Mouse (Mus musculus) splenic B cell, adult 2 months (primary cell): ENCODE measurements around the gene Gm20388.

Experiments
- DNase-seq: peaks from one replicate; pipeline ENCODE4 v3.0.0-alpha.2; 2011; ENCODE audit warnings: low read depth, low spot score
- H3K27me3 ChIP-seq: 2 replicates; pipeline ENCODE4 v1.6.1; 2012; ENCODE audit warnings: mild to moderate bottlenecking, low read length, moderate library complexity, mixed read lengths; ENCODE audit not compliant: control insufficient read depth, poor library complexity, insufficient read depth, severe bottlenecking
- H3K36me3 ChIP-seq: 2 replicates; pipeline ENCODE4 v1.6.1; 2012; ENCODE audit warnings: mild to moderate bottlenecking, low read length, moderate library complexity, mixed read lengths; ENCODE audit not compliant: control insufficient read depth, poor library complexity, insufficient read depth, severe bottlenecking

Gm20388 gene

GRCm38 (mm10) chr8:122739102-122739725 is 2828.6 kb downstream of the Gm20388 start:
- Histone ChIP-seq H3K36me3 (no peaks in the 10 kb centered on the region), H3K27me3 (no peaks in the 10 kb centered on the region)
- DNase-seq: peak; percentile 90

DNA sequence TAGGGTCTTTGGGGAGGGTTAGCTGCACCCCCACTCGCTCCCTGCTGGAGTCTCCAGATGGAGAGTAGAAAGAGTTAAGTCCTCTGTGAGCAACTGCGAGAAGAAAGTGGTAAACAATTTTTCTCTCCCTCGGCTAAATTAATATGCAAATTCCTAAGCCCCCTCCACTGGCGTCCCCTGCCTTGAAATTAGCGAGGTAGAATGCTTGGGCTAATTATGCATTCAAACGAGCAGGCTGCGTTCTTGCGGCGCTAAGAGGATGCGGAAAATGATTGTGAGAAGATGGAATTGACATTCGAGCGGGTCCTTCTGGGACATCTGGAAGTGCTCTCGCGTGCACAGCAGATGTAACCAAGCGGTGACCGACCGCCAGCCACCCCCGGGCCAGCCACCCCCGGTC is 2831.8 kb downstream of the Gm20388 start:
- Histone ChIP-seq H3K27me3 (no peaks in the 10 kb centered on the region), H3K36me3 (no peaks in the 10 kb centered on the region)
- DNase-seq: no peak

DNA sequence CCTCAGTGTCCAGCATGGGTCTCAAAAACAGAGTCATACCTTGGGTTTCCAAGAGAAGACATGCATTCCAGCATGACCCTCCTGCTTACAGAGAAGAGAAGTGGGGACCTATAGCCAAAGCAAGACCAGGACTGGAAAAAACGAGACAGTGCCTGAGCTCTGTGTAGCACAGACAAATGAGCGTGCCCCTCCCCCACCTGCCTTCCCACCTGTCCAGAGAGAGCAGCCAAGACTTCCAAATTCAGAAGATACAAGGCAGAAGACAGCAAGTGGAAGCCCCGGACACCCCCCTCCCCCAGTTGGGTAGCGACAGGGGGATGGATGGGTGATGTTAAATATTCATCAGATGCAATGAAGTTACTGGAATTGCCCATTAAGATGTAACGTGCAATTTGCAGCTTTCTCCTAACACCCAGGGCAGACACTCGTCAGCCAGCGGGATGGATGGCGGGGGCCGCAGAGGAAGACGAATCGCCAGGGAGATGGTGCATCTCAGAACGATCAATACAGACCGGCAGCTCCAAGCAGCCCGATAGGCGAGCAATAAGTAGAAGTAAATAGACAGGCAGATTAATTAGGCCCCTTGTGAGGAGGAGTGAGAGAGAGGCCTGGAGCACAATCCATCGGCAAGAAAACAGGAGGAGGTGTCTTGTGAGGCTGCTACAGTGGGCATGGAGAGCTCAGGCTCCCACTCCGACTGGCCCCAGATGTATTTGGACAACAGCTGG is 2834.5 kb downstream of the Gm20388 start:
- Histone ChIP-seq H3K27me3 (no peaks in the 10 kb centered on the region), H3K36me3 (no peaks in the 10 kb centered on the region)
- DNase-seq: no peak

DNA sequence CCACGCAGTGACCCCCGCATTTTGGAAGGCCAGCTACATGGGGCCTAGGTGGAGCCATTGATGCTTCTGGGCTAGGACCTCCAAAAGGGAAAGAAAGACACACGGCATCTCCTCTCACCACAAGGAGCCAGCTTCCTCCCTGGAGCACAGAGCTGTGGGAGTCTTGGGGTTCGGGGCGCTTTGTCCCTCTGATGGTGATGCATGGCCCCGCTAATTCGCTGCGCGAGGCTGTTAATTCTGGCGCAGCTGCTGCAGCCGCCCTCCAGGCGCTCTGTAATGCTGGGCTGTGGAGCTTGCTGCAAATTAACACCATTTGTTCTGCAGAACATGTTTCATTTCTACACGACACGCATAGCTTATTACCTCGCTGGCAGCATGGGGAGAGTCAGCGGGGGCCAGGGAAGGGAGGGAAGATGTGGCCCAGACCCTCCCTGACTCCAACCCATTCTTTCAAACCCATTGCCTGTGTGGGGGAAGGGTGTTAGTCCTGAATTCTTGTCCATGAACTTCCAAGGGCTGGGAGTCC is 2835.2 kb downstream of the Gm20388 start:
- H3K27me3 ChIP-seq: no peaks in the 10 kb centered on the region
- no peak for DNase-seq
- no peaks in the 10 kb centered on the region for H3K36me3 ChIP-seq

GRCm38 (mm10) chr8:122746439-122746838 is 2835.8 kb downstream of the Gm20388 start:
- no peak for DNase-seq
- H3K36me3 ChIP-seq: no peaks in the 10 kb centered on the region
- H3K27me3 ChIP-seq: no peaks in the 10 kb centered on the region

- H3K27me3 ChIP-seq: no peaks in the 10 kb centered on the region
- no peak for DNase-seq
Observed at GRCm38 (mm10) chr8:122747825-122748224, 2837.2 kb downstream of the Gm20388 start.

DNA sequence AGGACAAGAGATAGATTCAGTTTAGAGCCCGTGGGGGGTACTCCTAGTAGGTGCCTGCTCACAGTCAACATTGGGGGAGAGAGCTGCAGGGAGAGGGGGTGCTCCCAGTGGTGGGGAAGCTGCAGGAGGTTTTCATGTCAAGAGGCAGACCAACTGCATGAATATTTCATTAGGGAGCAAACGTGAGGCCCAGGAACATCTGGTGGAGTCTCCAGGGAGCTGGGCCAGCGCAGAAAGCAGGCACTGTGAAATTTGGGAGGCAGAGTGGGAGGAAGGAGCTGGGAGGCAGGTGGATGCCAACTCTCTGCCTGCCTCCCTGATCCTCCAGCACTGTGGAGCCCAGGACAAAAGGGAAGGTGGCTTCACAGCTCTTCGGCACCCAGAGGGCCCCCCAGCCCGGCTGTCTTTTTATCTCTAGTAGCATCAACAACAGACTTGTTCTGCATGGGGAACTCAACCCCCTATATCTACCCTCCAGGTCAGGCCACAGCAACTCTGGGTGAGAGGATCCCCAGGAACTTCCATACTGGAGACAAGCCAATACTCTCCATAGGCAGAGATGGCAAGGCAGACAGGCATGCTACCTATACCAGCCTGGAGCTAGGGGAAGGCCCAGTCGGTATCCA is 2838.8 kb downstream of the Gm20388 start:
- no peak for DNase-seq
- Histone ChIP-seq H3K27me3 (no peaks in the 10 kb centered on the region), H3K36me3 (no peaks in the 10 kb centered on the region)

More at GRCm38 (mm10) chr8:122747825-122748224, 2837.2 kb downstream of the Gm20388 start:
- H3K36me3 ChIP-seq: no peaks in the 10 kb centered on the region

DNA sequence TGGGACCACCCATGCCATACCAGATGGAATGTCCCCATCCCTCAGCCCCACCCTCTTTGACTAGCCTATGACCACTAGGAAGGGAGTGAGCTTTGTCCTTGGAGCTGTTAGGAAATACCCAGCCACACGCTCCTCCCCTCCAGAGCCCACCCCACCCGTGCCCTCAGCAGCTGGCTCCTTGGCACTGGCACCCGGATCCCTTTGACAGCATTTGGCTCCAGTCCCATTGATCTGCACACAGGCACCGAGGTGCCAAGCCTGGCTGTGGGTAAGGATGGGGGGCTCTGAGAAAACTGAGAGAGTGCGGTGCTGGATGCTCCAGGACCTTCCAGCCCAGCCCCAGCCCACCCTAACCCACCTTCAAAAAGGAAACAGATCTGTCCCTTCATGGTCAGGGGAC is 2840.7 kb downstream of the Gm20388 start:
- H3K36me3 ChIP-seq: no peaks in the 10 kb centered on the region
- DNase-seq: no peak
- no peaks in the 10 kb centered on the region for H3K27me3 ChIP-seq

DNA sequence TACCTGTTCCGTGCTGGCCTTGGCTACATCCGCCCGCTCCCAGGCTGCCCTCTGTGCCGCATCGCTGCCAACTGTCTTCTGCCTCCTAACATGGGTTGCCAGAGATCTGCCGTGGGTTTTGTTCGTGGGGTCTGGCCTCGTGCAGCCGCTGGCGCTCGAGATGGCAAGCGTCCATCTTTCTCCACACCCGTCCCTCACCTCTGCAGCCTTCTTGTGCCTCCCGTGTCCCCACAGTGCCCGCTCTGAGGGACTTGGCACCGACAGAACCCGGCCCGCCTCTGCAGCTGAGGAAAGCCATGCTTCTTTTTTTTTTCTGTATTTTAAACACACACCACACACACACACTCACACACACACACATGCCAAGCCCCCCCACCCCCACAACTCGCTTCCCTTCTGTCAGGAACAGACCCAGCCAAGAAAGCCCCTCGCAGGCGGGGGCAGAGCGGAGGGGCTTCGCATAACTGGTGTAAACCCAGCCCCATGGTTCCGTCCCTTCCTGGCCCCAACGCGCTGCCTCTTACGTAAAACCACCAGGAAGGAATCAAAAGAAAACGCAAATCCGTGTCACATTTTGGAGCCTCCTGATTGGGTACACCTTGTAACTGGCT is 2841.6 kb downstream of the Gm20388 start:
- no peaks in the 10 kb centered on the region for H3K36me3 ChIP-seq
- no peak for DNase-seq
- H3K27me3 ChIP-seq: no peaks in the 10 kb centered on the region

DNA sequence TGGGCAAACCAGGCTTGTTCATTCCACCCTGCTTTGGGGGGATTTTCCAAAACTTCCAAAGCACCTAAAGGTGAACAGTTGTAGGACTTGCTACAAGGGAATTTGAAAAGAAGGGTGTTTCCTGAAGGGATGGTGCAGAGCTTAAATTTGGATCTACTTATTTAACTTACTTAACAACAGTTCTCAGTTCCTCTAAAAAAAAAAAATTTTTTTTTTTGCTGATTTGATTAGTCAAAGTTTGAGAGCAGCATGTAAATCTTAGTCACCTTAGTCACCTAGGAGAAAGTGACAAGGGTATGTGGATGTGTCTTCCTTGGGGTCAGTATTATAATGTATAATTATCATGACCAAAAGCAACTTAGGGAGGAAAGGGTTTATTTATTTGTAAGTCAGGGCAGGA is 2848.0 kb downstream of the Gm20388 start:
- no peaks in the 10 kb centered on the region for H3K36me3 ChIP-seq
- H3K27me3 ChIP-seq: no peaks in the 10 kb centered on the region
- DNase-seq: peak; percentile 29

DNA sequence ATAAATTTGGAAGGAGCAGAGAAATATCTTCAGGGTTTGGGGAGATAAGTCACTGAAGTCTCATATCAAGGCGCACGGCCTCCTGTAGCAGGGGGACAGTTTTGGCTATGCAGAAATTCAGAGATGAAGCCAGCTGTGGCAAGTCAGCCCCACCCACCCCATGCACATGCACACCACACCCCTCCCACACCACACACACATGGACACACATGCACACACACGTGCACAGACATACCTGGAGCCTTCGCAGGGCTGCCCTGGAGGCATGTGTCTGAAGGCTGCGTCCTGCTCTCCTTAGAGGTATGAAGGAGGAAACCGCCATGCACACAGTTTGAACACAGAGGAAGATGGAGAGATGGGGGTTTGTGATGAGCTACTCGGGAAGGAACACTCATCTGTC is 2849.5 kb downstream of the Gm20388 start:
- no peaks in the 10 kb centered on the region for H3K27me3 ChIP-seq
- peak; percentile 35 for DNase-seq

DNA sequence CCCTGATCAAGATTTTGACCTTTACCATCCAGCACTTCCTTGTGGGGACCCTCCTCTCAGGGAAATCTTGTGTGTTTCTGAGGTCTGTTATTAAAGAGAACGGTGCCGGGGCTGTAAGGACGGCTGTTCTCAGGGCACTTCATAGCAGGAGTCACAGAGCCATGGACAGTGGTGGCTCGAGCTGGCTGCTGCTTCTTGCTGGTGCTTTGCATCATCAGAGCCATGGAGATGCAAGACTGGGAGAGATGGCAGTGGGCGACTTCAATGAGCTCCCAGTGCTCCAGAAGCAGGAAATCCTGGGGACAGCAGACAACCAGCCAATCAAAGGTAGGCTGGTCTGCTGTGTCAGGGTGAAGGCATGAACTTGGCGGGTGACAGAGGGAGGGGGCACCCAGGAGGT is 2850.5 kb downstream of the Gm20388 start:
- DNase-seq: no peak
- Histone ChIP-seq H3K36me3 (no peaks in the 10 kb centered on the region), H3K27me3 (no peaks in the 10 kb centered on the region)

More for the DNA sequence above, 2849.5 kb downstream of the Gm20388 start:
- no peaks in the 10 kb centered on the region for H3K36me3 ChIP-seq

DNA sequence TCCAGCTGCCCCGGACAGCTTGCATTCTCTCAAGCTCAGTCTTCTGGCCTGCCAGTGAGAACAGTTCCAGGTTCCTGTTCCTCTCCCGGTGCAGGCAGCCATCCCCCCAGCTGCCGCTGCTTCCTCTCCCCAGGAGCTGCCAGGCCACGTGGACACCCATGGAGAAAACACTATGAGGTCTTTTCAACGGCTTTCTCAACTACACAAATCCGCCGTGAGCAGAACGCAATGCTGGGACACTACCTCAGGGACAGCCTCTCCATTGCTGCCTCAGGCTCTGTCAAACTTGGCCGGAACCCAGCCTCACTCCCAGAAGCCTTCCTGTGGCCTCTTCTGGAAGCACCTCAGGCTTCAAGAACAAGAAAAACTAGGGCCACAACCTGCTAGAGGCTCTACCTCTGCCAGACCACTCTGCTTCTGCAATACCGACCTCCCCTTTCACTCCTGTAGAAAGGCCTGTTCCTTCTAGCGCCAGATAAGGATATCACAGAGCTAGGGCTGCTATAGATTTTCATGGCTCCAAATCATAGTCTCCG is 2852.2 kb downstream of the Gm20388 start:
- no peaks in the 10 kb centered on the region for H3K27me3 ChIP-seq
- DNase-seq: no peak
- no peaks in the 10 kb centered on the region for H3K36me3 ChIP-seq

- Histone ChIP-seq H3K27me3 (no peaks in the 10 kb centered on the region), H3K36me3 (no peaks in the 10 kb centered on the region)
- DNase-seq: peak; percentile 15
Observed at GRCm38 (mm10) chr8:122763267-122763738, 2852.7 kb downstream of the Gm20388 start.
